Mouse (Mus musculus) heart, adult 2 months (tissue): Measurements from ENCODE around the gene Mtch2. TPM values are rescaled to one million over a fixed set of nuclear protein-coding genes. Genes with fewer than 3 reads are reported as not detected.

Source experiments
- DNase-seq, 2 experiments: peaks; one replicate each; pipeline ENCODE4 v3.0.0; 2021
- H3K27ac ChIP-seq: fragments of 200-600 bp; 2 replicates; pipeline ENCODE4 v1.8.1; 2022
- H3K27me3 ChIP-seq: fragments of 200-500 bp; 2 replicates; pipeline ENCODE4 v1.6.1; 2012; ENCODE audit warnings: mild to moderate bottlenecking, low read length, inconsistent platforms, mixed read lengths; ENCODE audit not compliant: control insufficient read depth, insufficient read depth
- H3K36me3 ChIP-seq: fragments of 200-500 bp; 2 replicates; pipeline ENCODE4 v1.6.1; 2012; ENCODE audit warnings: low read length, inconsistent platforms; ENCODE audit not compliant: control insufficient read depth, insufficient read depth
- H3K4me1 ChIP-seq: fragments of 200-500 bp; 2 replicates; pipeline ENCODE4 v1.6.1; 2011; ENCODE audit warnings: low read length; ENCODE audit not compliant: control insufficient read depth, insufficient read depth
- H3K4me3 ChIP-seq: fragments of 200-600 bp; 2 replicates; pipeline ENCODE4 v1.8.1; 2022
- H3K79me2 ChIP-seq: fragments of 200-500 bp; replicated peaks from 2 replicates; pipeline ENCODE4 v1.6.1; 2012; ENCODE audit warnings: mild to moderate bottlenecking, inconsistent platforms, low read length, moderate library complexity, mixed read lengths; ENCODE audit not compliant: control insufficient read depth, insufficient read depth
- H3K9ac ChIP-seq: fragments of 200-500 bp; 2 replicates; pipeline ENCODE4 v1.6.1; 2012; ENCODE audit warnings: low read depth, mild to moderate bottlenecking, control low read depth, inconsistent platforms, low read length, mixed read lengths
- CTCF ChIP-seq: fragments of 200-600 bp; IDR thresholded peaks from 2 replicates; pipeline ENCODE4 v1.8.1; 2022; ENCODE audit warnings: antibody characterized with exemption, mild to moderate bottlenecking, moderate library complexity
- EP300 ChIP-seq: fragments of 200-500 bp; IDR thresholded peaks from 2 replicates; pipeline ENCODE4 v1.6.1; 2011; ENCODE audit warnings: low read depth, low read length, control low read depth; ENCODE audit not compliant: insufficient read depth
- POLR2A ChIP-seq: fragments of 200-500 bp; IDR thresholded peaks from 2 replicates; pipeline ENCODE4 v1.6.1; 2011; ENCODE audit warnings: mild to moderate bottlenecking, low read depth, low read length, control low read depth; ENCODE audit not compliant: insufficient read depth
- WGBS: fragments of 180-500 bp; shearing (Covaris S2); methylation state at CpG from one replicate; pipeline ENCODE4 v1.1.7; 2018; 5-methylcytosine and 5-hydroxymethylcytosine counted together
- intact Hi-C: fragments of 180-260 bp; cut with DNase I; formaldehyde crosslinking; loops from one replicate; pipeline ENCODE4 v1.15.1; 2025
- long read RNA-seq: library from polyadenylated mRNA; stranded (forward); transcript quantifications from one replicate; pipeline ENCODE4 v2.0.0, GENCODE M21; 2021
- polyA plus RNA-seq: library from polyadenylated mRNA; depleted of rRNA; stranded (reverse); fragments of >200 nt; gene quantifications from 2 replicates; pipeline ENCODE4 v1.2.3, GENCODE M21; 2012; rRNA removed
- total RNA-seq, 2 experiments: library from RNA; stranded (reverse); gene quantifications; 2 replicates each; pipeline ENCODE4 v1.2.3; 2021

The Mtch2 gene
- total RNA-seq, result 100 to 1,000 TPM; 171 to 197 TPM
- polyA plus RNA-seq, result 137 and 261 TPM in 2 replicates
- long read RNA-seq, transcript Mtch2-205 (13 exons, 2,596 nt), result major isoform, 131 of 150 reads
- long read RNA-seq, partial matches to known transcripts, result 4 of 150 reads
- long read RNA-seq, other reads (novel, unspliced or antisense), result 10 of 150 reads

DNA sequence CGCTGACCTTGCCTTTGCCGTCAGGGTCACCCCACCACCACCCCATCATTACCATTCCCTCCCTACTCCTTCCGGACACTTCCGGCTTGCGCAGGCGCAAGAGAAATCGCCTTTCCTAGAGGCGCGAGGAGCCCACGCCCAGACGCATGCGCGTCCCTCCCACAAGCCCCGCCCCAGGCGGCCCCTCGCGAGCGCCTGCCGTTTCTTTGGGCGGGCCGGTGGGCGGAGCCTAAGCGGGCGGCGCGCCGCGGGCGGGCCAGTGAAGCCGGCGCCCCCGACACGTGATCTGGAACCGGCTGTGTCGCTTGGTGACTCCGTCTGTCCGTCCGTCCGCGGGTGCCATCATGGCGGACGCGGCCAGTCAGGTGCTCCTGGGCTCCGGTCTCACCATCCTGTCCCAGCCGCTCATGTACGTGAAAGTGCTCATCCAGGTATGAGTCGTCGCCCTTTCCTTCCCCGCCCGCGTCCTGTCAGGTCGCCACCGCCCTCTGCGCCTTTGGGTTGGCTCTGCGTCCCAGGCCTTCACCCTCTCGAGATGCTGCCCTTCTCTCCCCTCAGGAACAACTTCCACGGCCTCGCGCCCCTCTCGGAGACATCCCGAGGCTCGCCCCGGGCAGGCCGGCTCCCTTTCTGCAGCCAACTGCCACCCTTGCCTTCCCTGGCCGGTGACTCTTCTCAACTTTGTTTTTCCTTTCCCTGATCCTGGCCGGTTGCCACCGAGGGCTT lies at the start of gene Mtch2:
TSS of gene Mtch2 (plus strand) at position 201 of the 726 bp plus-strand sequence.
- Histone ChIP-seq H3K4me1 (peaks cover 2% of the 10 kb centered on the region; the same call in 1 of the 2 replicates), H3K27me3 (no peaks in the 10 kb centered on the region), H3K79me2 (no peaks in the 10 kb centered on the region), H3K27ac (peak within 1 kb of the TSS; percentile 93), H3K4me3 (peak within 1 kb of the TSS; percentile 78), H3K9ac (peak within 1 kb of the TSS; percentile 71), H3K36me3 (peaks cover 10% of the 10 kb centered on the region)
- under 1% methylated on average over 67 of the region's 67 CpGs for WGBS
- intact Hi-C loops, result loop anchor here (5.0 kb wide), 3 partner anchors 55 to 1210 kb away; partner anchors contain the start of genes Fnbp4, Kbtbd4 and Ndufs3
- peak; percentile 77 for TF ChIP-seq EP300
- TF ChIP-seq CTCF, result no peak
- peak; percentile 99 for TF ChIP-seq POLR2A
- peak; percentile 99 to 100 for DNase-seq

DNA sequence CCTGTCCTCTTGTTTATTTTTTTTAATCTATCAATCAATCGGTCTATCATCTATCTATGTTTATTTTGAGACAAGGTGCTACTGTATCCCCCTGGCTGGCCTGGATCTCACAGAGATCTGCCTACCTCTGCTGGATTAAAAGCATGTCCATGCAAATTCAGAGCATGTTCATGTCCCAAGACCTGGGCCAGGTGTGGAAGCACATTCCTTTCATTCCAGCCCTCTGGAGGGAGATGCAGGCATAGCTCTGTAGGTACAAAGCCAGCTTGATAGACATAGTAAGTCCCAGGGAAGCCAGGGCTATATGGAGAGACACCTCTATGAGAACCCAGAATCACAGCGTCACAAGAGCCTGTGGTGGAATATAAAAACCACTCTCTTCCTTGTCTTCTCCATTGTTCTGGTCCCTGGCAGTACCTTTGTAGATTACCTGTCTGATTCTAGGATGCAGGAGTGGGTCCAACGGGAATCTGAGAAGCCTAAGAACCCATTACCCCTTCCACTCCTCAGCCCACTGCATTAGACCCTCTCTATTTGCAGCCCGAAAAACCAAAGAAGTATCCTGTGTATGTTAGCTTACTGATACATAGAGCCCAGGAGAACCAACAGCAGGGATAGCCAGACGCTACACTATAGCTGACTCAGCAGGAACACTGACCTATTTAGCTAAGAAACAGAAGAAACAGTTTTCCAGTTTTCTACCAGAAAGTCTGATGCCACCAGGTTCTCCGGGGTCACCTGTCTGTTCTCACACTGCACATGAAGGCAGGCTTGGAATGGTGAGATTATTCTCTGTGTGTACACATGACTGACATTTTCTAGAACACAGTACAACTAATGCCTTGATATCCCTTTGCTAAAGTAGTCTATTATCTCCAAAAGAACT lies 38.5 kb upstream of the Mtch2 start:
- H3K27ac ChIP-seq, result no peak overlapping the region
- no peaks in the 10 kb centered on the region for H3K36me3 ChIP-seq
- no peak overlapping the region for H3K4me3 ChIP-seq
- H3K9ac ChIP-seq, result no peak overlapping the region
- H3K79me2 ChIP-seq, result no peaks in the 10 kb centered on the region
- intact Hi-C loops, result no loop called here
- no peaks in the 10 kb centered on the region for H3K4me1 ChIP-seq
- no peaks in the 10 kb centered on the region for H3K27me3 ChIP-seq
- DNase-seq, result no peak
- no peak for TF ChIP-seq POLR2A
- no peak for TF ChIP-seq EP300
- no peak for TF ChIP-seq CTCF
- WGBS, result 81% methylated on average over 6 of the region's 6 CpGs

DNA sequence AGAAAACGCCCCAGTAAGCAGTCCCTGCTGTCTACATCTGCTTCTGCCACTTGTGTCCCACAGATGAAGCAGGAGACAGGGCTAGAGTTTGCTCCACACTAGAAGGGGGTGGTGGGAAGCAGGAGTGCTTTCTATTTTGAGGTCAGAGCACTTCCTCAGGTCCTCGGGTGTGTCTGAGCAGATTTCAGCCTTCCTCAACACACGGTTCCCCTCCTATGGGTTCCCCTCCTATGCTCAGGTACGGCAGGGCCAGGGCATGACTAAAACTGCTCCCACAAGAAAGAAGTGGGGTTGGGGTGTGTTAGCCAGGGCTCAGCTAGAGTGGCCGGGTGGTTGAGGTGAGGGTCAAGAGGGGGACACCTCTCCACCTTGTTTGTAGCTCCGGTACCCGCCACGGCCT lies 36.2 kb upstream of the Mtch2 start:
- TF ChIP-seq EP300 (no peak), CTCF (no peak), POLR2A (no peak)
- DNase-seq, result no peak
- Histone ChIP-seq H3K79me2 (no peaks in the 10 kb centered on the region), H3K27ac (no peak overlapping the region), H3K36me3 (no peaks in the 10 kb centered on the region), H3K4me3 (no peak overlapping the region), H3K4me1 (no peaks in the 10 kb centered on the region), H3K27me3 (no peaks in the 10 kb centered on the region), H3K9ac (no peak overlapping the region)
- whole genome bisulfite sequencing, result 77% methylated on average over 8 of the region's 8 CpGs
- intact Hi-C loops, result no loop called here

DNA sequence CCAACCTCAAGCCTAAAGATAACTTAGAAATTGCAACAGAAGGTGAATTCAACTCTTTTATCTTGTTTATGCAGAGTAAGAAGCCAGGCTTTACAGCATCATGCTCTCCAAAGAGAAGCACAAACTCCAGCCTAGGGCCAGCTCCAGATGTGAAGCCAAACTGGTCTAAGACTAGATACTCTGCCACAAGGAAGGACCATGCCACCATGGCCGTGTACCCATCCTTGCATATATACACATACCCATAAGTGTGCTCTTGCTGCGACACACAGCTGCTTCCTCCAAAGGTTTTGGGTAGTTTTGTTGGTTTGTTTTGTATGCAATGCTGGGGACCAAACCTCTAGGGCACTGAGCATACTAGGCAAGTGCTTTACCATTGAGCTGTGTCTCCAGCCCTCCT lies 31.7 kb upstream of the Mtch2 start:
- no peaks in the 10 kb centered on the region for H3K36me3 ChIP-seq
- intact Hi-C loops, result no loop called here
- no peak for DNase-seq
- no peak overlapping the region for H3K27ac ChIP-seq
- H3K4me3 ChIP-seq, result no peak overlapping the region
- H3K4me1 ChIP-seq, result no peaks in the 10 kb centered on the region
- H3K27me3 ChIP-seq, result no peaks in the 10 kb centered on the region
- TF ChIP-seq EP300 (no peak), POLR2A (no peak), CTCF (no peak)
- H3K79me2 ChIP-seq, result no peaks in the 10 kb centered on the region
- 74% methylated on average over 2 of the region's 2 CpGs for WGBS
- H3K9ac ChIP-seq, result no peak overlapping the region

DNA sequence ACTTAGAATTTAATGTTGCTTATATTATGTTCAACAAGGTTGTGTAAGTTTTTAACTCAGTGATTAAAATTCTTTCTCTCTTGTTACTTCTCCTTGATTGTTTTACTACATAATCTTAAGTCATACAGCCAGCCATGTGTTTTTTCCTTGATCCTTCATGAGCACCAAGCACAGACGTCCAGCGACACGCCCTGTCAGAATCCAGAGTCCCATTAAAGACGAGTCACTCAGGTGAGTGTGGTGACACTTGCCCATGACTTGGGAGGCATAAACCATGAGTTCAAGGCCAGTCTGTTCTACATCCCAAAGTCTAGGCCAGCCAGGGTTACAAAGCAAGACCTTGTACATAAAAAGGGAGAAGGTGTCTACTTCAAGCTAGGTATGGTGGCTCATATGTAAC lies 30.8 kb upstream of the Mtch2 start:
- Histone ChIP-seq H3K36me3 (no peaks in the 10 kb centered on the region), H3K27me3 (no peaks in the 10 kb centered on the region), H3K4me3 (no peak overlapping the region), H3K27ac (no peak overlapping the region), H3K9ac (no peak overlapping the region), H3K79me2 (no peaks in the 10 kb centered on the region), H3K4me1 (no peaks in the 10 kb centered on the region)
- intact Hi-C loops, result no loop called here
- DNase-seq, result no peak
- WGBS, result 77% methylated on average over 4 of the region's 4 CpGs
- no peak for TF ChIP-seq POLR2A
- no peak for TF ChIP-seq EP300
- no peak for TF ChIP-seq CTCF
